In genomic region chr12:27786716-27787291, GRCm38 (mm10) we compare ENCODE assay signal across 25 mouse cellular contexts.
A peak's percentile ranks its signal among the peaks of the same experiment; 100 is the strongest.
DNase-seq lines count a peak whose midpoint lies in the region; ATAC-seq lines count a peak whose summit lies in the region.
"Had no signal": no experiment of that assay in that cellular context is flagged by ENCODE, and none has a peak within 500 bp of the region (broad histone marks: within the 10 kb centered on the region; RNA-seq: fewer than 3 reads in every experiment).

No protein-coding gene starts in this region.

- no peaks in the 10 kb centered on the region for H3K27me3 ChIP-seq in liver, embryonic 11.5 days (replicated peaks; ENCODE audit: control insufficient read depth, insufficient read depth, low read length)
- no peaks in the 10 kb centered on the region for H3K27me3 ChIP-seq in embryonic facial prominence, embryonic 10.5 days (replicated peaks; ENCODE audit: low read depth, poor library complexity, severe bottlenecking)
- no peaks in the 10 kb centered on the region for H3K27me3 ChIP-seq in stomach, embryonic 16.5 days (ENCODE audit: control insufficient read depth, insufficient read depth, low read length)
- no peaks in the 10 kb centered on the region for H3K27me3 ChIP-seq in kidney, embryonic 16.5 days (ENCODE audit: insufficient read depth, low read length)
- H3K27me3 ChIP-seq: CH12.LX; forebrain, embryonic 15.5 days; heart, embryonic 13.5 days; hindbrain, embryonic 12.5 days; kidney, embryonic 15.5 days; midbrain, embryonic 12.5 days; neural tube, embryonic 15.5 days; Patski had no signal

- 29% methylated on average over 3 of the region's 3 CpGs for WGBS in liver, embryonic 11.5 days
- 53% methylated on average over 3 of the region's 3 CpGs for WGBS in embryonic facial prominence, embryonic 10.5 days
- WGBS in stomach, embryonic 16.5 days: 15% methylated on average over 3 of the region's 3 CpGs
- WGBS in kidney, embryonic 16.5 days: 46% methylated on average over 3 of the region's 3 CpGs

- no peak overlapping the region for H3K4me2 ChIP-seq in liver, embryonic 11.5 days
- no peak overlapping the region for H3K4me2 ChIP-seq in stomach, embryonic 16.5 days (ENCODE audit: low read depth, low read length)
- H3K4me2 ChIP-seq in kidney, embryonic 16.5 days (replicated peaks; ENCODE audit: low read depth, low read length): no peak overlapping the region
- H3K4me2 ChIP-seq: forebrain, embryonic 15.5 days; heart, embryonic 13.5 days; hindbrain, embryonic 12.5 days; kidney, embryonic 15.5 days; midbrain, embryonic 12.5 days; neural tube, embryonic 15.5 days had no signal

- H3K9ac ChIP-seq in liver, embryonic 11.5 days (ENCODE audit: low read depth, low read length): no peak overlapping the region
- H3K9ac ChIP-seq in stomach, embryonic 16.5 days (ENCODE audit: low read length): no peak overlapping the region
- H3K9ac ChIP-seq in kidney, embryonic 16.5 days (replicated peaks; ENCODE audit: low read length): no peak overlapping the region
- H3K9ac ChIP-seq: forebrain, embryonic 15.5 days; heart, embryonic 13.5 days; hindbrain, embryonic 12.5 days; kidney, embryonic 15.5 days; liver, postnatal 0 days; midbrain, embryonic 12.5 days; neural tube, embryonic 15.5 days had no signal

- 0 out of 2 replicates have a peak, but pooled peaks have one; percentile 34 for ATAC-seq in liver, embryonic 11.5 days (replicated peaks; ENCODE audit: low FRiP score)
- ATAC-seq in stomach, embryonic 16.5 days (ENCODE audit: insufficient read depth, low FRiP score): peak; percentile 85
- ATAC-seq in kidney, embryonic 16.5 days (ENCODE audit: low FRiP score, low TSS enrichment): no peak
- ATAC-seq: forebrain, embryonic 15.5 days; liver, postnatal 0 days; Patski had no signal

- H3K4me3 ChIP-seq in liver, embryonic 11.5 days (ENCODE audit: low read depth, low read length): no peak overlapping the region
- H3K4me3 ChIP-seq in embryonic facial prominence, embryonic 10.5 days: no peak overlapping the region
- H3K4me3 ChIP-seq in stomach, embryonic 16.5 days (replicated peaks; ENCODE audit: low read length): no peak overlapping the region
- no peak overlapping the region for H3K4me3 ChIP-seq in kidney, embryonic 16.5 days (ENCODE audit: low read length)
- H3K4me3 ChIP-seq: forebrain, embryonic 15.5 days; heart, embryonic 13.5 days; hindbrain, embryonic 12.5 days; kidney, embryonic 15.5 days; midbrain, embryonic 12.5 days; neural tube, embryonic 15.5 days had no signal

- no peak overlapping the region for H3K27ac ChIP-seq in liver, embryonic 11.5 days (ENCODE audit: low read depth, low read length)
- H3K27ac ChIP-seq in embryonic facial prominence, embryonic 10.5 days (replicated peaks): no peak overlapping the region
- H3K27ac ChIP-seq in stomach, embryonic 16.5 days (ENCODE audit: low read length): no peak overlapping the region
- H3K27ac ChIP-seq in kidney, embryonic 16.5 days (ENCODE audit: low read length): no peak overlapping the region
- H3K27ac ChIP-seq: forebrain, embryonic 15.5 days; heart, embryonic 13.5 days; hindbrain, embryonic 12.5 days; kidney, embryonic 15.5 days; midbrain, embryonic 12.5 days; neural tube, embryonic 15.5 days had no signal

- DNase-seq in liver, embryonic 11.5 days (ENCODE audit: low spot score): no peak
- no peak for DNase-seq in liver
- peak; percentile 32 for DNase-seq in embryo, embryonic 10.5 days (ENCODE audit: low spot score)
- peak; percentile 34 for DNase-seq in embryonic facial prominence, embryonic 10.5 days (ENCODE audit: low spot score)
- no peak for DNase-seq in right cerebral cortex, postnatal 10 days (ENCODE audit: low spot score in 2 of 2)
- DNase-seq: B cell, adult 2 months; cerebellum, adult 11 months; cerebellum, adult 9-11 months; gastrocnemius, postnatal 10 days; kidney, postnatal 4 days; layer of hippocampus, adult 9-11 months; left cerebral cortex, postnatal 4 days; liver, postnatal 0 days; thymus, postnatal 25 days had no signal

- H3K4me1 ChIP-seq in liver, embryonic 11.5 days (replicated peaks; ENCODE audit: control insufficient read depth, insufficient read depth, low read length): no peaks in the 10 kb centered on the region; the same call in 1 of the 2 replicates
- H3K4me1 ChIP-seq in embryonic facial prominence, embryonic 10.5 days: peaks cover 8% of the 10 kb centered on the region
- H3K4me1 ChIP-seq in stomach, embryonic 16.5 days (ENCODE audit: control insufficient read depth, insufficient read depth, low read length): no peaks in the 10 kb centered on the region
- no peaks in the 10 kb centered on the region for H3K4me1 ChIP-seq in kidney, embryonic 16.5 days (ENCODE audit: insufficient read depth, low read length)
- H3K4me1 ChIP-seq: forebrain, embryonic 15.5 days; hindbrain, embryonic 12.5 days; kidney, embryonic 15.5 days; midbrain, embryonic 12.5 days; neural tube, embryonic 15.5 days had no signal

- no peaks in the 10 kb centered on the region for H3K36me3 ChIP-seq in liver, embryonic 11.5 days (ENCODE audit: control insufficient read depth, insufficient read depth, low read length)
- no peaks in the 10 kb centered on the region for H3K36me3 ChIP-seq in embryonic facial prominence, embryonic 10.5 days (replicated peaks)
- H3K36me3 ChIP-seq in stomach, embryonic 16.5 days (ENCODE audit: control insufficient read depth, insufficient read depth, low read length): no peaks in the 10 kb centered on the region
- no peaks in the 10 kb centered on the region for H3K36me3 ChIP-seq in kidney, embryonic 16.5 days (ENCODE audit: insufficient read depth, low read length)
- H3K36me3 ChIP-seq: forebrain, embryonic 15.5 days; G1E; heart, embryonic 13.5 days; hindbrain, embryonic 12.5 days; kidney, embryonic 15.5 days; midbrain, embryonic 12.5 days; neural tube, embryonic 15.5 days had no signal

- H3K9me3 ChIP-seq in liver, embryonic 11.5 days (ENCODE audit: control insufficient read depth, low read length): no peaks in the 10 kb centered on the region
- no peaks in the 10 kb centered on the region for H3K9me3 ChIP-seq in embryonic facial prominence, embryonic 10.5 days
- no peaks in the 10 kb centered on the region for H3K9me3 ChIP-seq in stomach, embryonic 16.5 days (replicated peaks; ENCODE audit: control insufficient read depth, low read length)
- H3K9me3 ChIP-seq in kidney, embryonic 16.5 days (ENCODE audit: low read length): no peaks in the 10 kb centered on the region
- H3K9me3 ChIP-seq: forebrain, embryonic 15.5 days; heart, embryonic 13.5 days; hindbrain, embryonic 12.5 days; kidney, embryonic 15.5 days; midbrain, embryonic 12.5 days; neural tube, embryonic 15.5 days had no signal

Comparison
In these comparisons a context has a peak if more than half of its experiments do, and no peak if none do; other contexts are left out.
1. DNase-seq: peak in embryo, embryonic 10.5 days (single experiment) and embryonic facial prominence, embryonic 10.5 days (single experiment); none in liver, embryonic 11.5 days (single experiment), liver (single experiment) and right cerebral cortex, postnatal 10 days (0 of 2).